Mouse (Mus musculus): ENCODE measurements at regions not wholly inside any gene's neighbourhood (a gene's known extent, or its start where the extent isn't known, plus 50 kb on each side); places are given as distances from the start of the nearest gene placed in this dataset.

DNA sequence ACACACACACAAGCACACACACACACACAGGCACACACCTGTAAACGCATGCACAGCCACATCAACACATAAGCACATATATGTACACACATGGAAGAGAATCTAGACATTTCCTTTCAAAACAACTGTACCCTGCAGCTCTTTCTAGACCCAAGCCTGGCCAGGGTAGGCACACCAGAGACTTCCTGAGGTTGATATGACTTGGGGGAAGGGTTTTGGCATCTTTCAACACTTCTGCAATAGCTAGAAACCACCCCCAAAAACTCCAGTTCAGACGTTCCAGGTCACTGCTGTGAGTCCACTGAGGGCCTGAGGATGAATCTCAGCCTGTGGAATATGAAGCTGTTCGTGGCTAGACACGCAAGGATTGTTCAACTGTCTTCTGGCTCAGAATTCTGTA lies 632.6 kb downstream of the Insc start:
- no peaks in the 10 kb centered on the region for H3K9me3 ChIP-seq
- no peak overlapping the region for H3K4me2 ChIP-seq (replicated peaks)
- peaks cover 9% of the 10 kb centered on the region for H3K4me1 ChIP-seq
- no peak overlapping the region for H3K4me3 ChIP-seq
- no peaks in the 10 kb centered on the region for H3K27me3 ChIP-seq (replicated peaks)
- no peak for ATAC-seq (ENCODE audit: low FRiP score, low read depth)
- H3K36me3 ChIP-seq, result no peaks in the 10 kb centered on the region
- 81% methylated on average over 4 of the region's 4 CpGs for WGBS
- no peak overlapping the region for H3K27ac ChIP-seq
- no peak overlapping the region for H3K9ac ChIP-seq

DNA sequence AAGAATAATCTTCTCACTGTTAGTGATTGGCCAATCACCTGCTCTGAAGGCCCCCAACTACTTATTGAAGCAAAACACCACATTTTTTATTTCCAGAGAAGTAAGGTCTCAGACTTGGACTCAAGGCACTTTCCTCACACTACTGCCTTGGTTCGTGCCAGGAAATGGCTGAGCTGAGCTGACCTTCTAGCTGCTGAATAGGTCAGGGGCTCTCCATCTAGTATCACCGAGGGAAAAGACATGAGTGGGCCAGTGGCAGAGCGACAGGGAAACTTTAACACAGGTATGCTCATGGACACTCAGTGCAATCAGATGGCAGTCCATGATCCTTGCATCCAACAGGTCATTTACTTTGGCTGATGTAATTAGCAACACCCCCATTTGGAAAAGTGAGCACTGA lies 635.3 kb downstream of the Insc start:
- Histone ChIP-seq H3K4me3 (no peak overlapping the region), H3K9me3 (no peaks in the 10 kb centered on the region), H3K27ac (no peak overlapping the region), H3K4me1 (peaks cover 10% of the 10 kb centered on the region), H3K36me3 (no peaks in the 10 kb centered on the region), H3K4me2 (replicated peaks) (no peak overlapping the region), H3K27me3 (replicated peaks) (no peaks in the 10 kb centered on the region), H3K9ac (no peak overlapping the region)
- ATAC-seq (ENCODE audit: low FRiP score, low read depth), result no peak
- 87% methylated on average over 3 of the region's 3 CpGs for WGBS

DNA sequence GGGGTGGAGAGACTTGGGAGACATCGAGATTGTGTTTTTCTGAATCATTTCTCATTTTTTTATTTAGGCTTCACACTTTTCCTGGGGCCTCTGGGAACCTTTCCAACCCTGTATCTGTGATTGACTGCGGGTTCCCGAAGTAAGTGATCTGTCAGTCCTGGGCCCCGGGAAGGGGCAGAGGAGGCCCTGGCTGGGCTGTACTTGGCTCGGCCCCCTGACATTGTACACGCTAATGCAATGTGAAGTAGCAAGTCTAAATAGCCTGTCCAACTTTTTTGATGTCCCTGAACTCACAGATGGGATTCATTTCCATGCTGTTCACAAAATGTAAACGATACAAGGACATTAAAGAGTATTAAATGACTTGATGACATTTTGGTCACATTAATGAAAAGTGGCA lies 636.1 kb downstream of the Insc start:
- Histone ChIP-seq H3K4me1 (peaks cover 6% of the 10 kb centered on the region; the same call in 1 of the 2 replicates), H3K4me2 (replicated peaks) (no peak overlapping the region), H3K4me3 (no peak overlapping the region), H3K27ac (no peak overlapping the region), H3K27me3 (replicated peaks) (no peaks in the 10 kb centered on the region), H3K36me3 (no peaks in the 10 kb centered on the region), H3K9me3 (no peaks in the 10 kb centered on the region), H3K9ac (no peak overlapping the region)
- 79% methylated on average over 7 of the region's 7 CpGs for WGBS
- no peak for ATAC-seq (ENCODE audit: low FRiP score, low read depth)

DNA sequence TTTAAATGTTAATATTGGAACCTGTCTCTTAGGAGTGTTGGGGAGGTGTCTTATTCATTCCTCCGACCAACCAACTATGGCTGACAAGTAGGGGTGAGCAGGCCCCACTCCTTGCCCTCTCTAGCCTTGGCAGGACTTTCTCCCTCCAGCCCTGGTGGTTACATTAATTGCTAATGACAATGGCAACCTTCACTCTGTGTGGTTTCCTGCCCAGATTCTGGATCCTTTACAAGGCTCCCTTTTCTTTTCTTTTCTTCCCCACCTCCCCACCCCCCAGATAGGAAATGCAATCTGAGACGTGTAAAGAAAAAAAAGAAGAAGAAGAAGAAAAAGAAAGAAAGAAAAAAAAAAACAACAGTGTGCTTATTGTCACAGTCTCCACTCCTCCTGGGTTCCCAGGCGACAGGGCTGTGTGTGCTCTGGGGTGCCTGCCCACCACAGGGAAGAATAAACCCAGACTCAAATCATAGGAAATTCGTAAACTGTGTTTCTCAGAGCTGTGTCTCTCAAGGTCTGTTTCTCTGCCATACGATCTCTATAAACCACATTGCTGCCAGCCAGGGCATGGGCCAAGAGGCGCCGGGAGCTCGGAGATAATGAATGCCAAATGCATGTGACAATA lies 637.6 kb downstream of the Insc start:
- H3K9me3 ChIP-seq, result no peaks in the 10 kb centered on the region
- H3K27me3 ChIP-seq (replicated peaks), result no peaks in the 10 kb centered on the region
- H3K9ac ChIP-seq, result no peak overlapping the region
- no peak for ATAC-seq (ENCODE audit: low FRiP score, low read depth)
- no peaks in the 10 kb centered on the region for H3K36me3 ChIP-seq
- H3K27ac ChIP-seq, result no peak overlapping the region
- no peak overlapping the region for H3K4me2 ChIP-seq (replicated peaks)
- 58% methylated on average over 8 of the region's 8 CpGs for WGBS
- peaks cover 6% of the 10 kb centered on the region; the same call in 1 of the 2 replicates for H3K4me1 ChIP-seq
- no peak overlapping the region for H3K4me3 ChIP-seq

DNA sequence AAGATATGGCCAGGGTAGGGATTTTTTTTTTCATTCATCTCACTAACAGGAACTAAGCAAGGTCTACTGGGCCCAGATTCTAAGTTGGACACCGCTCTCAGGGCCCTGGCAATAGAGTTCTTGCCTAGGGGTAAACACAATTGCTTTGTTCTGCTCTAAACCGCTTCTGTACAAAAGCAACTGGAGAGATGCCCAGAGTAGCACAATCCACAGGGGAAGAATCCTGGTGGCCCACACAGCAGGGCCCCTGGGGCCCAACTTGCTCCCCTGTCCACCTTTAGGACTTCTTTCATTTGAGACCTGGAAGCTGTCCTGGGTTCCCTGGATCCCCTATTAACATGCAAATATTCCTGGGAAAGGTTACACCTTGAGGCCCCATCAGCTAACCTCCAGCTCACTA lies 639.4 kb downstream of the Insc start:
- no peak overlapping the region for H3K9ac ChIP-seq
- H3K27ac ChIP-seq, result no peak overlapping the region
- no peak overlapping the region for H3K4me3 ChIP-seq
- H3K36me3 ChIP-seq, result no peaks in the 10 kb centered on the region
- ATAC-seq (ENCODE audit: low FRiP score, low read depth), result no peak
- H3K9me3 ChIP-seq, result no peaks in the 10 kb centered on the region
- WGBS, result 43% methylated on average over 2 of the region's 2 CpGs
- no peak overlapping the region for H3K4me2 ChIP-seq (replicated peaks)
- H3K27me3 ChIP-seq (replicated peaks), result no peaks in the 10 kb centered on the region
- H3K4me1 ChIP-seq, result peaks cover 6% of the 10 kb centered on the region; the same call in 1 of the 2 replicates

DNA sequence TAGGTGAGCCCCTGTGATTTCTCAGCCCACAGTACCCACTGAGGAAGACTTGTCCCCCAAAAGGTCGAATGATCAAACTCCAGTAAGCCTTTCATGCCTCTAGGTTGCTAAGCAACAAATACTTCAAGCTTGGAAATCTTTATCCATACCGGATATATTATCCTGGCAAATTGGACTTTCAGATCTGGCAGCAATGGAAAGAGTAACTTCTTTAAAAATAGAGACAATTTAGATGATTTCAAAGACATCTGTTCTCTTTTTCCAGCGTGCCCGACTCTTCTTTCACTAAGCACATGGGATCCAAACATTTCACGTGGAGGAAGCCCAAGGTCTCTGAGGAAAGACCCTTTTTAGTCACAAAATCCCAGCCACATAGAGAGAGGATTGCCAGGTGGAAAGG lies 645.4 kb downstream of the Insc start:
- Histone ChIP-seq H3K4me2 (replicated peaks) (no peak overlapping the region), H3K9ac (no peak overlapping the region), H3K4me1 (no peaks in the 10 kb centered on the region), H3K27ac (no peak overlapping the region), H3K4me3 (no peak overlapping the region), H3K9me3 (no peaks in the 10 kb centered on the region), H3K36me3 (no peaks in the 10 kb centered on the region), H3K27me3 (replicated peaks) (no peaks in the 10 kb centered on the region)
- WGBS, result 78% methylated on average over 5 of the region's 5 CpGs
- no peak for ATAC-seq (ENCODE audit: low FRiP score, low read depth)

DNA sequence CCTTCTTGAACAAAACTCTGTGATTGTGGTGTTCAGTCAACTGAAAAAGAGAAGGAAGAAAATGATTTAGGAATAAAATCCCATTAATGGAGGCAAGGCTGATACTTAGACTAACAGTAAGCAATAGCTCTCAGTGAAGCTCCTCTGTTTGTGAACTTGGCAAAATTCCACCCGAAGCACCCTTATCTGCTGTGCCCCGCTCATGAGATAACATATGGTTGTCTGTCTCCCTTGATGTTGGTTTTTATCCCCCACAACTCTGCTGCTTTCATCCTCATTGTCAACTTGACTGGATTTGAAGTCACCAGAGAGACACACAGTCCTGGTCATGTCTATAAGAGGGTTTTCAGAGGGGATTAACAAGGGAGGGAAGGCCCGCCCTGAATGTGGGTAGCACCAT lies 646.1 kb downstream of the Sox6 start:
- ATAC-seq (ENCODE audit: low FRiP score, low read depth), result no peak
- H3K27ac ChIP-seq, result no peak overlapping the region
- no peak overlapping the region for H3K4me2 ChIP-seq (replicated peaks)
- H3K4me3 ChIP-seq, result no peak overlapping the region
- 96% methylated on average over 3 of the region's 3 CpGs for WGBS
- no peaks in the 10 kb centered on the region for H3K27me3 ChIP-seq (replicated peaks)
- no peaks in the 10 kb centered on the region for H3K36me3 ChIP-seq
- no peaks in the 10 kb centered on the region for H3K9me3 ChIP-seq
- no peaks in the 10 kb centered on the region for H3K4me1 ChIP-seq
- no peak overlapping the region for H3K9ac ChIP-seq

DNA sequence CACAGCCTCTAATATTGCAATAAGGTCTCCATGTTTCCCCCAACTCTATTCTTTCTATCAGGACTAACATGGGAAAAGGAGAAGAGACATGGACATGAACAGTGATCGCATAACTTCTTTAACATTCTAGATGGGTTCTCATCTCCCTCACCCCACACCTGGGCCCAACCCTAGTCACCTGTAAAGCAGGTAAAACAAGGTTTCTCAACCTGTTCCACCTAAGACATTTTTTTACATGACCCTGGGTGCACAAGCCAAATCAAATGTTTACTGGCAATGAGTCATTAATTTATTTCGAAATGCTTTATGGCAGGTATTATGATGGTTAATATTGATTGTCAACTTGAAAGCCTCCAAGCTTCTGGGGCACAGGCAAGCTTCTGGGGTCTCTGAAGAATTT lies 640.4 kb downstream of the Sox6 start:
- H3K9ac ChIP-seq, result no peak overlapping the region
- H3K4me1 ChIP-seq, result no peaks in the 10 kb centered on the region
- H3K9me3 ChIP-seq, result no peaks in the 10 kb centered on the region
- WGBS, result 91% methylated on average over 2 of the region's 2 CpGs
- H3K36me3 ChIP-seq, result no peaks in the 10 kb centered on the region
- no peak overlapping the region for H3K4me2 ChIP-seq (replicated peaks)
- H3K27ac ChIP-seq, result no peak overlapping the region
- no peak for ATAC-seq (ENCODE audit: low FRiP score, low read depth)
- no peak overlapping the region for H3K4me3 ChIP-seq
- no peaks in the 10 kb centered on the region for H3K27me3 ChIP-seq (replicated peaks)

DNA sequence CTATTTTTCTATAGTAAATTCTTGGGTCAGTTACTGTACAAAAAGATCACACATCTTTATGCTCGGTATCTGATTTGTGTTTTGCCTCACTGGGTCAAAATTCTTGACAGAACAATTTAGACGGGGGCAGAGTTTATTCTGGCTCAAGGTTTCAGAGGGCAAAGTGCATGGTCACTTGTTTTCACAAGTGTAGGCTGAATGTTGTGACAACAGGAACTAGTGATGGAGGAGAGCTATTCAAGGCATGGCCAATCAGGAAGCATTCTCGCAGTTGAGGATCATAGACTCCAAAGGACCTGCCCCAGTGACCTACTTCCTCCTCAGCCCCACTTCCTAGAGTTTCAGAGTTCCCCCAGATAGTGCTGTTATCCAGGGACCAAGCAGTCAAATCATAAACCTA lies 639.1 kb downstream of the Sox6 start:
- H3K4me3 ChIP-seq, result no peak overlapping the region
- H3K4me1 ChIP-seq, result no peaks in the 10 kb centered on the region
- H3K36me3 ChIP-seq, result no peaks in the 10 kb centered on the region
- H3K27me3 ChIP-seq (replicated peaks), result no peaks in the 10 kb centered on the region
- no peak for ATAC-seq (ENCODE audit: low FRiP score, low read depth)
- H3K9ac ChIP-seq, result no peak overlapping the region
- H3K9me3 ChIP-seq, result no peaks in the 10 kb centered on the region
- H3K4me2 ChIP-seq (replicated peaks), result no peak overlapping the region
- no peak overlapping the region for H3K27ac ChIP-seq
- 81% methylated on average over 3 of the region's 3 CpGs for WGBS

DNA sequence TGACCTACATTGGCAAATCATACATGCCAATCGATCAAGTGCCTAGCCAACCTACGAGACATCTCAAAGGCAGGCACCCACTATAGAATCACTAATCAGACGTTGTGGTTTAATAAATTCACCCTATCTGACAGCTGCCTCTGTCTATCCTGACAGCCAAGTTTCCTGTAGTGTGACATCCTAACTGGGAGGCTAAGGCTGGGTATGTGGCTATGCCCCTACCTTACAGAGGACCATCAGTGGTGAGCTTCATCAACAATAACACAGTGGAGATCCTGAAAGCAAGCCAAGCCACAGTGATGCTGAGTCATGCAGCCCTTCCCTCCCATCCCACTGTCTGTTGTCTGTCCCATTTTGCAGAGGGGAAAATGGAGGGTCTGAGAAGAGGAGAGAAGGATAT lies 630.7 kb downstream of the Sox6 start:
- ATAC-seq (ENCODE audit: low FRiP score, low read depth), result no peak
- 83% methylated on average over 3 of the region's 3 CpGs for WGBS
- no peak overlapping the region for H3K27ac ChIP-seq
- no peak overlapping the region for H3K9ac ChIP-seq
- H3K4me1 ChIP-seq, result peaks cover 8% of the 10 kb centered on the region
- H3K27me3 ChIP-seq (replicated peaks), result no peaks in the 10 kb centered on the region
- H3K4me3 ChIP-seq, result no peak overlapping the region
- H3K36me3 ChIP-seq, result no peaks in the 10 kb centered on the region
- no peaks in the 10 kb centered on the region for H3K9me3 ChIP-seq
- no peak overlapping the region for H3K4me2 ChIP-seq (replicated peaks)

DNA sequence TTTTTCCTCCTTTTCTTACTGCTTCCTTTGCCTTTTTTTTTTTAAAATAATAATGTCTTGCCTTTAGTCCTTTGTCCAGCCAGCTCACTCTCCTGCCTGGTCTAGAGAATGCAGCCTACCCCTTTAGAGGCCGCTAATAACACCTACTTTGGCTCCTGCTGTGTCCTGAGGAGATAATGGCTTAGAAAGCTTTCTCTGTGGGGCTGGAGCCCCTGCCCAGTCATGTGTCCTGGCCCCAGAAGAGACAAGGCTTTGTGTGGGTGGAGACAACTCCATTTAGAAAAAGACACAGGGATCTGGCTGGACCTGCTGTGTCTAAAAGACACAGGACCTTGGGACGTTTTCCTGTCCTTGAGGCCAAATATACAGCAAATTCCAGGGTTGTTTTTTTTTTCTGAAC lies 629.7 kb downstream of the Sox6 start:
- Histone ChIP-seq H3K36me3 (no peaks in the 10 kb centered on the region), H3K27ac (no peak overlapping the region), H3K9ac (no peak overlapping the region), H3K4me2 (replicated peaks) (no peak overlapping the region), H3K27me3 (replicated peaks) (no peaks in the 10 kb centered on the region), H3K4me1 (peaks cover 8% of the 10 kb centered on the region), H3K4me3 (no peak overlapping the region), H3K9me3 (no peaks in the 10 kb centered on the region)
- no peak for ATAC-seq (ENCODE audit: low FRiP score, low read depth)
- WGBS, result 5% methylated on average over 2 of the region's 2 CpGs

DNA sequence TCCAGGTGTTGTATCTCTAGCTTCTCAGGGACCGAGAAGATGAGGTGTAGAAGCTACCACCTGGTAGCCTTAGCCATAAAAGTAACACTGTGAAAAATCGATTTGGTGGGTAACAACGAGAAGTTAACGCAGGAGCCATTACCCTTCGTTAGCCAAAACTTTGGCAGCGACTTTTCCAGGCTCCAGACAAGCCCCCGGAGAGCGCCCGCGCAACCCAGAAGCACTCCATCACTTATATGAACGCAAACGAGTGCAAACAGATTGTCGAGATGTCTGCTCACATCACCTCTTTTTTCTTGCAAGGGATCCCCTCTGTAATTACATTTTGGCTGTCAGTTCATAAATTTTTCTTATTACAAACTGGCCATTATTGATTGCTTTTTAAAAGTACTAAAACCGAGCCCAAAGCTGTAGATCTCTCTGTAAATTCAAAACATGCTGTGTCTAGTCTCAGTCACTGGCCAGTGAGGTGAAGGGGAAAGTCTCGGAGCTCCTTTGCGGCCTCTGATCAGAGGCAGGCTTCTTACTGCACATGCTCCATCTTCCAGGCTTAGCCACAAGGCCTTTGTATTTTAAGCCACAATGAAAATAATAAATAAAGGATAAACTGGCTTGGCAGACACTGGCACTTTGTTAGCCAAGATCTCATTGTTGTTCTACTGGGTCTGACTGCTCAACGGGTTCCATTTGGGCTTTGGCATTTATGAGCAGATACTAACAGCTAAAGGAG lies 627.9 kb downstream of the Sox6 start:
- 69% methylated on average over 17 of the region's 17 CpGs for WGBS
- Histone ChIP-seq H3K27ac (no peak overlapping the region), H3K4me2 (replicated peaks) (no peak overlapping the region), H3K27me3 (replicated peaks) (no peaks in the 10 kb centered on the region), H3K36me3 (no peaks in the 10 kb centered on the region), H3K9ac (no peak overlapping the region), H3K9me3 (no peaks in the 10 kb centered on the region), H3K4me1 (peaks cover 13% of the 10 kb centered on the region), H3K4me3 (no peak overlapping the region)
- no peak for ATAC-seq (ENCODE audit: low FRiP score, low read depth)

DNA sequence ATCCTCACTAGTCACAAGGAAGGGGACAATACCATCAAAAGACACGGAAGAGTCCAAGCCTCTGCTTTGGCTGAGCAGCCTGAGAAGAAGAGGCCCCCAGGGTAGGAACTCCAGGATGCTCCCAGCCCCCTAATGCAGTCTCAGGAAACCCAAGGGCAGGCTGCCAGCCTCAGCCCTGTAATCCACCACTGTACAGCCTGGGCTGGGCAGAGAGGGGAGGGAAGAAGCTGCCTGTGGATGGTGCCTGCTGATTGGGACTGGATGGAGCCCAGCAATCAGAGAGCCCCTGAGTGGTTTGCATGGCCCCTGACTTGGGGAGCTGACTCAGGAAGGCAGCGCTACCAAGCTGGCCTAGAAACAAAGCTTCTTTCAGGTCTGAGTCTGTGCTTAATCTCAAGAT lies 627.1 kb downstream of the Sox6 start:
- no peak overlapping the region for H3K4me2 ChIP-seq (replicated peaks)
- no peak overlapping the region for H3K9ac ChIP-seq
- no peak overlapping the region for H3K27ac ChIP-seq
- WGBS, result 68% methylated on average over 2 of the region's 2 CpGs
- no peak for ATAC-seq (ENCODE audit: low FRiP score, low read depth)
- no peaks in the 10 kb centered on the region for H3K27me3 ChIP-seq (replicated peaks)
- H3K4me3 ChIP-seq, result no peak overlapping the region
- no peaks in the 10 kb centered on the region for H3K9me3 ChIP-seq
- H3K4me1 ChIP-seq, result peaks cover 11% of the 10 kb centered on the region
- no peaks in the 10 kb centered on the region for H3K36me3 ChIP-seq

All from neural tube, embryonic 12.5 days (tissue).